ENCODE assay signal across 12 mouse cellular contexts in the genomic region with DNA sequence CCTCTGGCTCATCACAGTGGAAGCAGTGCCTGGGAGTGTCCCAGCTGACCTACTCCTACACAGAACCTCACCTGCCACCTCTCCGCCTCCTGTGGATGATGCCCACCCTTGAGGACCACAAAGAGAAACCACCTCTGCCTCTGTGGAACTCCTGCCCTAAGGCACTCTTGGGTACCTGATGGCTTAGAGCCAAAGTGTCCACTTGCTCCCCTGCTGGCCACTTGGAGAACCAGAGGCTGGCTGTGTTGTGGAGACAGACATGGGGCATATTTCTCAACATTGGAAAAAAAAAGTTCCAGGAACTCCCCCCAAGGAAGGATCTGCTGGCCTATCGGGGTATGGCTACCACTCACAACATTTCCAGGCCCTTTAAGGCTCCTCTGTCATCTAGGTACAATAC. TPM values are rescaled to one million over a fixed set of nuclear protein-coding genes. Genes with fewer than 3 reads are reported as not detected.
DNase-seq lines count a peak whose midpoint lies in the region; ATAC-seq and TF ChIP-seq lines count a peak whose summit lies in the region.
"Had no signal": no experiment of that assay in that cellular context is flagged by ENCODE, and none has a peak within 500 bp of the region (broad histone marks: within the 10 kb centered on the region; RNA-seq: fewer than 3 reads in every experiment).

No protein-coding gene starts in this region.

- TF ChIP-seq POLR2A in MEL (IDR thresholded peaks at IDR 0.05; ENCODE audit: control insufficient read depth in 1 of 2, insufficient read depth in 1 of 2, low read depth in 1 of 2, low read length in 2 of 2, poor library complexity in 1 of 2), result no peak

- H3K27ac ChIP-seq in hindbrain, embryonic 10.5 days, result peak overlapping the region; percentile 59; the same call in 1 of the 2 replicates
- H3K27ac ChIP-seq in hindbrain, embryonic 12.5 days, result no peak overlapping the region
- H3K27ac ChIP-seq in MEL (ENCODE audit: control insufficient read depth, low read depth, low read length), result no peak overlapping the region
- no peak overlapping the region for H3K27ac ChIP-seq in limb, embryonic 15.5 days
- H3K27ac ChIP-seq: embryonic facial prominence, embryonic 13.5 days; midbrain, embryonic 13.5 days had no signal

- no peak for DNase-seq in hindbrain, embryonic 10.5 days (ENCODE audit: low spot score)
- DNase-seq in 416B (ENCODE audit: low read depth) (peak; percentile 15), MEL (ENCODE audit: low read depth, low spot score) (no peak)
- no peak for DNase-seq in urinary bladder, adult 2 months (ENCODE audit: low spot score)
- DNase-seq in layer of hippocampus, adult 8-10 months (ENCODE audit: low spot score in 2 of 2), result no peak
- DNase-seq in left cerebral cortex, postnatal 10 days (ENCODE audit: extremely low spot score in 1 of 2, low spot score in 2 of 2), result no peak
- DNase-seq: cerebellum, adult 11 months; thymus, adult 2 months had no signal

- no peaks in the 10 kb centered on the region for H3K79me2 ChIP-seq in MEL (ENCODE audit: control insufficient read depth, insufficient read depth, low read length, poor library complexity)

- no peak for TF ChIP-seq EP300 in MEL (IDR thresholded peaks at IDR 0.05; ENCODE audit: low read depth in 1 of 2, low read length in 2 of 2)

- intact Hi-C loops in left cerebral cortex, postnatal 10 days (cut with DNase I), result no loop called here

- no peak for ATAC-seq in hindbrain, embryonic 12.5 days (ENCODE audit: low FRiP score)
- ATAC-seq in limb, embryonic 15.5 days (ENCODE audit: insufficient number of reproducible peaks, low FRiP score, low TSS enrichment, low read depth), result peak; percentile 9; the same call in 1 of the 2 replicates
- ATAC-seq: midbrain, embryonic 13.5 days had no signal

- no peak overlapping the region for H3K9ac ChIP-seq in hindbrain, embryonic 12.5 days
- H3K9ac ChIP-seq in MEL (ENCODE audit: control insufficient read depth, low read depth, low read length, poor library complexity, severe bottlenecking), result no peak overlapping the region
- H3K9ac ChIP-seq in limb, embryonic 15.5 days, result no peak overlapping the region
- H3K9ac ChIP-seq: midbrain, embryonic 13.5 days had no signal

- H3K27me3 ChIP-seq in hindbrain, embryonic 10.5 days (ENCODE audit: insufficient read depth, poor library complexity, severe bottlenecking), result no peaks in the 10 kb centered on the region
- H3K27me3 ChIP-seq in hindbrain, embryonic 12.5 days, result no peaks in the 10 kb centered on the region; the same call in 1 of the 2 replicates
- H3K27me3 ChIP-seq in MEL (ENCODE audit: control insufficient read depth in 1 of 2, insufficient read depth in 2 of 2, low read length in 2 of 2), result no peaks in the 10 kb centered on the region
- H3K27me3 ChIP-seq in limb, embryonic 15.5 days, result no peaks in the 10 kb centered on the region
- H3K27me3 ChIP-seq: embryonic facial prominence, embryonic 13.5 days; midbrain, embryonic 13.5 days had no signal

- no peak overlapping the region for H3K4me2 ChIP-seq in hindbrain, embryonic 12.5 days (replicated peaks)
- no peak overlapping the region for H3K4me2 ChIP-seq in limb, embryonic 15.5 days
- H3K4me2 ChIP-seq: embryonic facial prominence, embryonic 13.5 days; midbrain, embryonic 13.5 days had no signal

- H3K9me3 ChIP-seq in hindbrain, embryonic 10.5 days, result no peaks in the 10 kb centered on the region
- H3K9me3 ChIP-seq in hindbrain, embryonic 12.5 days (replicated peaks), result no peaks in the 10 kb centered on the region
- no peaks in the 10 kb centered on the region for H3K9me3 ChIP-seq in MEL (replicated peaks; ENCODE audit: insufficient read depth, low read length)
- no peaks in the 10 kb centered on the region for H3K9me3 ChIP-seq in limb, embryonic 15.5 days
- H3K9me3 ChIP-seq: embryonic facial prominence, embryonic 13.5 days; midbrain, embryonic 13.5 days had no signal

- TF ChIP-seq RAD21 in MEL (IDR thresholded peaks at IDR 0.05; ENCODE audit: low read depth, low read length), result no peak

- H3K4me1 ChIP-seq in hindbrain, embryonic 10.5 days (replicated peaks), result peaks cover 66% of the 10 kb centered on the region
- peaks cover 14% of the 10 kb centered on the region for H3K4me1 ChIP-seq in hindbrain, embryonic 12.5 days
- no peaks in the 10 kb centered on the region for H3K4me1 ChIP-seq in MEL (ENCODE audit: control insufficient read depth in 1 of 2, insufficient read depth in 2 of 2, low read length in 2 of 2)
- H3K4me1 ChIP-seq in limb, embryonic 15.5 days, result peaks cover 8% of the 10 kb centered on the region; the same call in 1 of the 2 replicates

- TF ChIP-seq CTCF in MEL (IDR thresholded peaks at IDR 0.05 in 2 of 3, conservative IDR thresholded peaks at IDR 0.05 in 1 of 3; ENCODE audit: control insufficient read depth in 1 of 3, insufficient read depth in 1 of 3, low read depth in 2 of 3, low read length in 3 of 3, poor library complexity in 1 of 3, severe bottlenecking in 1 of 3), result peak in 2 of 3 experiments; percentile 8 to 24; a peak in 1 of 6 replicates

- H3K4me3 ChIP-seq in hindbrain, embryonic 10.5 days, result no peak overlapping the region
- no peak overlapping the region for H3K4me3 ChIP-seq in hindbrain, embryonic 12.5 days
- no peak overlapping the region for H3K4me3 ChIP-seq in MEL (ENCODE audit: control insufficient read depth in 1 of 2, insufficient read depth in 1 of 2, low read depth in 2 of 2, low read length in 2 of 2)
- no peak overlapping the region for H3K4me3 ChIP-seq in limb, embryonic 15.5 days
- H3K4me3 ChIP-seq: embryonic facial prominence, embryonic 13.5 days; midbrain, embryonic 13.5 days had no signal

- peaks cover 20% of the 10 kb centered on the region for H3K36me3 ChIP-seq in hindbrain, embryonic 10.5 days
- no peaks in the 10 kb centered on the region for H3K36me3 ChIP-seq in hindbrain, embryonic 12.5 days
- H3K36me3 ChIP-seq in MEL (ENCODE audit: control insufficient read depth in 1 of 2, insufficient read depth in 2 of 2, low read length in 2 of 2), result no peaks in the 10 kb centered on the region
- H3K36me3 ChIP-seq in limb, embryonic 15.5 days, result no peaks in the 10 kb centered on the region
- H3K36me3 ChIP-seq: embryonic facial prominence, embryonic 13.5 days; midbrain, embryonic 13.5 days had no signal

- WGBS in hindbrain, embryonic 10.5 days, result 86% methylated on average over 2 of the region's 2 CpGs
- WGBS in hindbrain, embryonic 12.5 days, result 91% methylated on average over 2 of the region's 2 CpGs
- WGBS in limb, embryonic 15.5 days, result 88% methylated on average over 2 of the region's 2 CpGs

TF ChIP-seq in MEL, 35 proteins besides CTCF, POLR2A, EP300 and RAD21:
- TF ChIP-seq USF1 (IDR thresholded peaks at IDR 0.05; ENCODE audit: low read depth, low read length), result no peak
- no peak for TF ChIP-seq MAFK (IDR thresholded peaks at IDR 0.05; ENCODE audit: borderline replicate concordance, low read depth, low read length)
- TF ChIP-seq KAT2A (conservative IDR thresholded peaks at IDR 0.05; ENCODE audit: low read depth, low read length), result no peak
- no peak for TF ChIP-seq MAZ (IDR thresholded peaks at IDR 0.05; ENCODE audit: low read depth, low read length)
- no peak for TF ChIP-seq ETS1 (IDR thresholded peaks at IDR 0.05; ENCODE audit: low read depth, low read length)
- TF ChIP-seq ZNF384 (IDR thresholded peaks at IDR 0.05; ENCODE audit: low read depth, low read length), result no peak
- TF ChIP-seq SIN3A (IDR thresholded peaks at IDR 0.05; ENCODE audit: low read length), result no peak
- TF ChIP-seq ZC3H11A (IDR thresholded peaks at IDR 0.05; ENCODE audit: low read depth, low read length), result no peak

RNA-seq across cellular contexts. Expression of gene Col18a1, which starts 22.0 kb away (rescaled TPM):
- 147 and 167 TPM in 2 replicates for polyA plus RNA-seq in hindbrain, embryonic 10.5 days (2016; fragmentation: Nextera tagmentation; extraction: Ambion mirVana)
- polyA plus RNA-seq in hindbrain, embryonic 12.5 days (2016; fragmentation: Nextera tagmentation; extraction: Ambion mirVana), result 103 and 109 TPM in 2 replicates
- 0.33 and 0.46 TPM in 2 replicates for total RNA-seq in MEL (2012; rRNA removed)
- 1 to 10 TPM in 1 of 2 experiments, not detected in 1; 1.3 TPM for polyA plus RNA-seq in MEL (2012; ENCODE audit: insufficient read depth in 1 of 2, insufficient read length in 2 of 2, low read depth in 1 of 2, low replicate concordance in 2 of 2, missing spikeins in 1 of 2)
- polyA plus RNA-seq in limb, embryonic 15.5 days (2015; fragmentation: Nextera tagmentation; extraction: Ambion mirVana), result 93.5 and 100.0 TPM in 2 replicates
- polyA plus RNA-seq in urinary bladder, adult 2 months (2012; rRNA removed), result 51.8 and 65.6 TPM in 2 replicates
- 1 to 10 TPM; 3.9 to 4.5 (median 4.3) TPM for total RNA-seq in layer of hippocampus, adult 8-10 months (2022)
- total RNA-seq in left cerebral cortex, postnatal 10 days (2021), result 10 to 100 TPM; 12.5 to 13.4 TPM

Comparison
In these comparisons a context has a peak if more than half of its experiments do, and no peak if none do; other contexts are left out.
1. RNA of gene Col18a1, which starts 22.0 kb away (polyA plus RNA-seq): 147 to 167 TPM in hindbrain, embryonic 10.5 days, 103 to 109 TPM in hindbrain, embryonic 12.5 days, 93.5 to 100.0 TPM in limb, embryonic 15.5 days and 51.8 to 65.6 TPM in urinary bladder, adult 2 months; 1.3 TPM in MEL; every median in the first group is over 10 times any median in the second.